Mouse (Mus musculus): ENCODE data around the gene Kif5c. TPM values are rescaled to one million over a fixed set of nuclear protein-coding genes. Genes with fewer than 3 reads are reported as not detected.

Kif5c gene
- polyA plus RNA-seq, 1 experiment from 2014 or later = 224 TPM

GRCm38 (mm10) chr2:49642761-49643160 is 23.7 kb downstream of the Kif5c start:
- no peak; the same call in 1 of the 2 replicates for ATAC-seq (ENCODE audit: low FRiP score)
- WGBS = 64% methylated on average over 3 of the region's 3 CpGs
- no peaks in the 10 kb centered on the region for H3K9me3 ChIP-seq (ENCODE audit: control insufficient read depth, low read length)
- no peak for DNase-seq (ENCODE audit: low spot score)
- H3K4me3 ChIP-seq (replicated peaks; ENCODE audit: low read length) = no peak overlapping the region
- H3K27me3 ChIP-seq (ENCODE audit: control insufficient read depth, insufficient read depth, low read length) = no peaks in the 10 kb centered on the region
- H3K4me2 ChIP-seq (replicated peaks) = no peak overlapping the region
- no peaks in the 10 kb centered on the region; the same call in 1 of the 2 replicates for H3K36me3 ChIP-seq (replicated peaks; ENCODE audit: control insufficient read depth, insufficient read depth)
- peaks cover 41% of the 10 kb centered on the region for H3K4me1 ChIP-seq (replicated peaks; ENCODE audit: control insufficient read depth, insufficient read depth, low read length)
- H3K27ac ChIP-seq = peak overlapping the region; percentile 38; the same call in 1 of the 2 replicates
- no peak overlapping the region for H3K9ac ChIP-seq

- 85% methylated on average over 8 of the region's 8 CpGs for WGBS
- no peak overlapping the region for H3K4me3 ChIP-seq (replicated peaks; ENCODE audit: low read length)
- H3K9me3 ChIP-seq (ENCODE audit: control insufficient read depth, low read length) = no peaks in the 10 kb centered on the region
- H3K4me2 ChIP-seq (replicated peaks) = no peak overlapping the region
- H3K9ac ChIP-seq = no peak overlapping the region
- no peaks in the 10 kb centered on the region for H3K27me3 ChIP-seq (ENCODE audit: control insufficient read depth, insufficient read depth, low read length)
- H3K4me1 ChIP-seq (replicated peaks; ENCODE audit: control insufficient read depth, insufficient read depth, low read length) = peaks cover 41% of the 10 kb centered on the region
- H3K27ac ChIP-seq = no peak overlapping the region
- H3K36me3 ChIP-seq (replicated peaks; ENCODE audit: control insufficient read depth, insufficient read depth) = no peaks in the 10 kb centered on the region; the same call in 1 of the 2 replicates
- ATAC-seq (ENCODE audit: low FRiP score) (no peak), DNase-seq (ENCODE audit: low spot score) (no peak)
Measured at GRCm38 (mm10) chr2:49643756-49644155, 24.7 kb downstream of the Kif5c start.

GRCm38 (mm10) chr2:49647591-49647990 is 28.5 kb downstream of the Kif5c start:
- DNase-seq (ENCODE audit: low spot score) (no peak), ATAC-seq (ENCODE audit: low FRiP score) (no peak)
- Histone ChIP-seq H3K4me1 (replicated peaks; ENCODE audit: control insufficient read depth, insufficient read depth, low read length) (peaks cover 29% of the 10 kb centered on the region), H3K4me3 (replicated peaks; ENCODE audit: low read length) (no peak overlapping the region), H3K27ac (no peak overlapping the region), H3K27me3 (ENCODE audit: control insufficient read depth, insufficient read depth, low read length) (no peaks in the 10 kb centered on the region), H3K36me3 (replicated peaks; ENCODE audit: control insufficient read depth, insufficient read depth) (no peaks in the 10 kb centered on the region), H3K9ac (no peak overlapping the region), H3K4me2 (replicated peaks) (no peak overlapping the region), H3K9me3 (ENCODE audit: control insufficient read depth, low read length) (no peaks in the 10 kb centered on the region)
- WGBS = 79% methylated on average over 6 of the region's 6 CpGs

GRCm38 (mm10) chr2:49648344-49648743 is 29.2 kb downstream of the Kif5c start:
- DNase-seq (ENCODE audit: low spot score) (no peak), ATAC-seq (ENCODE audit: low FRiP score) (no peak)
- H3K27me3 ChIP-seq (ENCODE audit: control insufficient read depth, insufficient read depth, low read length) = no peaks in the 10 kb centered on the region
- 57% methylated on average over 9 of the region's 9 CpGs for WGBS
- no peaks in the 10 kb centered on the region for H3K9me3 ChIP-seq (ENCODE audit: control insufficient read depth, low read length)
- 0 out of 2 replicates have a peak, but pooled peaks cover 3% of the 10 kb centered on the region for H3K36me3 ChIP-seq (replicated peaks; ENCODE audit: control insufficient read depth, insufficient read depth)
- H3K4me3 ChIP-seq (replicated peaks; ENCODE audit: low read length) = no peak overlapping the region
- H3K27ac ChIP-seq = no peak overlapping the region
- no peak overlapping the region for H3K9ac ChIP-seq
- peaks cover 21% of the 10 kb centered on the region for H3K4me1 ChIP-seq (replicated peaks; ENCODE audit: control insufficient read depth, insufficient read depth, low read length)
- no peak overlapping the region for H3K4me2 ChIP-seq (replicated peaks)

DNA sequence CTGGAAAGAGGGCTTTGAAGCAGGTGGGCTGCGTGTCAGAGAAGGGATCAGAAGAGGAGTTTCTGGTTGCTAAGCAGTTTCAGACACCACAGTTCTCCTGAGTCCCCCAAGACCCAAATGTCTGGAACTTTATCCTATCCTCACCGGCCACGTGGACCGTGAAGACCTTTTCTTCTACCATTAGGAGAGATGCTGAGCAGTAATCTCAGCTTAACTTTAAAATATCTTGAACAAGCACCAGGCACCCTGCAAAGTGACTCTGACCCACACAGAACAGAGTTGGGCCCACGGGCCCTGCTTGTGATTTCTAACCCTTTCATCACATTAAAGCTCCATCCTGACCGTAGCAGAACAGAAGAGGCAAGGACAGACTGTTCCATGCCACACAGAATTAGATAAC is 29.7 kb downstream of the Kif5c start:
- Histone ChIP-seq H3K9ac (no peak overlapping the region), H3K27ac (no peak overlapping the region), H3K9me3 (ENCODE audit: control insufficient read depth, low read length) (no peaks in the 10 kb centered on the region), H3K36me3 (replicated peaks; ENCODE audit: control insufficient read depth, insufficient read depth) (0 out of 2 replicates have a peak, but pooled peaks cover 3% of the 10 kb centered on the region), H3K27me3 (ENCODE audit: control insufficient read depth, insufficient read depth, low read length) (no peaks in the 10 kb centered on the region), H3K4me3 (replicated peaks; ENCODE audit: low read length) (no peak overlapping the region), H3K4me2 (replicated peaks) (no peak overlapping the region), H3K4me1 (replicated peaks; ENCODE audit: control insufficient read depth, insufficient read depth, low read length) (peaks cover 16% of the 10 kb centered on the region)
- ATAC-seq (ENCODE audit: low FRiP score) (no peak), DNase-seq (ENCODE audit: low spot score) (no peak)
- WGBS = 85% methylated on average over 6 of the region's 6 CpGs

GRCm38 (mm10) chr2:49649211-49649610 is 30.1 kb downstream of the Kif5c start:
- ATAC-seq (ENCODE audit: low FRiP score) = no peak
- Histone ChIP-seq H3K9me3 (ENCODE audit: control insufficient read depth, low read length) (no peaks in the 10 kb centered on the region), H3K9ac (no peak overlapping the region), H3K36me3 (replicated peaks; ENCODE audit: control insufficient read depth, insufficient read depth) (0 out of 2 replicates have a peak, but pooled peaks cover 3% of the 10 kb centered on the region), H3K4me3 (replicated peaks; ENCODE audit: low read length) (no peak overlapping the region), H3K4me2 (replicated peaks) (no peak overlapping the region), H3K4me1 (replicated peaks; ENCODE audit: control insufficient read depth, insufficient read depth, low read length) (peaks cover 15% of the 10 kb centered on the region), H3K27me3 (ENCODE audit: control insufficient read depth, insufficient read depth, low read length) (no peaks in the 10 kb centered on the region), H3K27ac (no peak overlapping the region)
- WGBS = 70% methylated on average over 10 of the region's 10 CpGs
- DNase-seq (ENCODE audit: low spot score) = no peak

GRCm38 (mm10) chr2:49651737-49652136 is 32.6 kb downstream of the Kif5c start:
- Histone ChIP-seq H3K9ac (no peak overlapping the region), H3K4me1 (replicated peaks; ENCODE audit: control insufficient read depth, insufficient read depth, low read length) (peaks cover 21% of the 10 kb centered on the region), H3K9me3 (ENCODE audit: control insufficient read depth, low read length) (no peaks in the 10 kb centered on the region), H3K27ac (no peak overlapping the region), H3K27me3 (ENCODE audit: control insufficient read depth, insufficient read depth, low read length) (no peaks in the 10 kb centered on the region), H3K4me2 (replicated peaks) (no peak overlapping the region), H3K4me3 (replicated peaks; ENCODE audit: low read length) (no peak overlapping the region), H3K36me3 (replicated peaks; ENCODE audit: control insufficient read depth, insufficient read depth) (0 out of 2 replicates have a peak, but pooled peaks cover 3% of the 10 kb centered on the region)
- ATAC-seq (ENCODE audit: low FRiP score) (no peak), DNase-seq (ENCODE audit: low spot score) (no peak)
- 88% methylated on average over 1 of the region's 1 CpGs for WGBS

DNA sequence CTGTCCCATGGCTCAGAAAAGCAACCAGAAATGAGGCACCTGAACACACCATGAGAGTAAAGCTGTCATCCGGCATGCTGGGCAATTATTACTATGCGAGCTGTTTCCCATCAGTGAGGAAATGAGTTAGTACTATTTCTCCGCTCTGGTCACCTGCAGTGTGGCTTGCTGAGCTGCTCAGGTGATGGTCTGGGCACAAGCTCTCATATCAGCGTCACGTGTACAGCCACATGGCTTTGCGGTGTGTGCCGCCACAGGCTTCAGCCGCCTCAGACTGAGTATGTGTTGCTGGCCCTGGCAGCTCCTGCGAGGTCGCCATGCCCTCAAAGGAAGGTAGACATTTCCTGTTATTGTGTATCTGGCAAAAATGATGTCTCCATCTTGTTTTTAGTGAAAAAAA is 35.5 kb downstream of the Kif5c start:
- no peaks in the 10 kb centered on the region for H3K9me3 ChIP-seq (ENCODE audit: control insufficient read depth, low read length)
- no peak for DNase-seq (ENCODE audit: low spot score)
- H3K27ac ChIP-seq = peak overlapping the region; percentile 29; the same call in 1 of the 2 replicates
- H3K4me2 ChIP-seq (replicated peaks) = no peak overlapping the region
- H3K9ac ChIP-seq = no peak overlapping the region
- H3K4me1 ChIP-seq (replicated peaks; ENCODE audit: control insufficient read depth, insufficient read depth, low read length) = peaks cover 26% of the 10 kb centered on the region
- 74% methylated on average over 10 of the region's 10 CpGs for WGBS
- H3K36me3 ChIP-seq (replicated peaks; ENCODE audit: control insufficient read depth, insufficient read depth) = 0 out of 2 replicates have a peak, but pooled peaks cover 3% of the 10 kb centered on the region
- no peak overlapping the region for H3K4me3 ChIP-seq (replicated peaks; ENCODE audit: low read length)
- ATAC-seq (ENCODE audit: low FRiP score) = peak; percentile 34; the same call in 1 of the 2 replicates
- no peaks in the 10 kb centered on the region for H3K27me3 ChIP-seq (ENCODE audit: control insufficient read depth, insufficient read depth, low read length)

DNA sequence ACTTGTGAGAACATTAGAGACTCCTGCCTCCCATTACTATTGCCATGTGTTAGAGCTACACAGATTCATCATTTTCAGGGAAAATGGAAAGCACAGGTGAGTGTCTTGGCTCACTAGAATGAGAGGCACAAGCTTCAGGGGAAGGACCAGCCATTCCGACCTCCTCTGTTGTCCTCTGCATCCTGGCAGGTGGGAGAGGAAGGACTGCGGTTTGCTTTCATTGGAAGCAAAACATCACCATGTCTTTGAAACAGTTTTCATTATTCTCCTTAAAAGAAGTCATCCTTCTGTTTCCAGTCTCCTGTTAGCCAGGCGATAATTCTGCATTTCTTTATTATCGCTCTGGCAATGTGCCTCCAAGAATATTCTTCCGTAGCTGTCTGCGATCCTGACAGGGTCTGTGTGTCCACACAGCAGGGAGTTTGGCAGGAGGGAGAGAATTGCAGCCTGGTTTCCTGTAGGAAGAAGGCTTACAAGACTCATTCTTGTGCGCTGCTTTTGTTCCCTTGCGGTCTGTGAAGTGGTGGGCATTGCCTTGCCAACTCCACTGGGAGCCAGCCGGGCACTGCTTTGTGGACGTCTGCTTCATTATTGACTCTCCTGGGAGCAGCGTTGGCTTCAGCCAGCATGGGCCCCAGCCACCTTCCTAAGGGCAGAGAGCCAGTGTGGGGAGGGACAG is 36.2 kb downstream of the Kif5c start:
- no peak overlapping the region for H3K9ac ChIP-seq

More for the DNA sequence above, 36.2 kb downstream of the Kif5c start:
- peak; percentile 64 for DNase-seq (ENCODE audit: low spot score)
- WGBS = 23% methylated on average over 11 of the region's 11 CpGs
- Histone ChIP-seq H3K9me3 (ENCODE audit: control insufficient read depth, low read length) (no peaks in the 10 kb centered on the region), H3K27ac (peak overlapping the region; percentile 29; the same call in 1 of the 2 replicates), H3K4me3 (replicated peaks; ENCODE audit: low read length) (no peak overlapping the region), H3K4me2 (replicated peaks) (no peak overlapping the region), H3K36me3 (replicated peaks; ENCODE audit: control insufficient read depth, insufficient read depth) (0 out of 2 replicates have a peak, but pooled peaks cover 3% of the 10 kb centered on the region), H3K27me3 (ENCODE audit: control insufficient read depth, insufficient read depth, low read length) (no peaks in the 10 kb centered on the region), H3K4me1 (replicated peaks; ENCODE audit: control insufficient read depth, insufficient read depth, low read length) (peaks cover 33% of the 10 kb centered on the region)
- ATAC-seq (ENCODE audit: low FRiP score) = peak; percentile 77; the same call in 1 of the 2 replicates
